Mouse (Mus musculus): Measurements from ENCODE around the gene Tomm34.
"Not testable (repeated sequence)": the region's sequence is repeated elsewhere in the genome, so short reads cannot be mapped to it uniquely, and the experiment has no call there.

- TF ChIP-seq CTCF (IDR thresholded peaks at IDR 0.05; ENCODE audit: low read depth, low read length); POLR2A (IDR thresholded peaks at IDR 0.05; ENCODE audit: extremely low read depth, insufficient read depth, low read length): not testable (repeated sequence)
Observed at GRCm38 (mm10) chr2:164071437-164071820, 460 bp upstream of the Tomm34 start.
